Mouse (Mus musculus) 3134 (cell line): ENCODE data around the gene Diras2.

ENCODE experiments used
- DNase-seq: peaks from one replicate; pipeline ENCODE4 v3.0.0-alpha.2; 2011; ENCODE audit warnings: low spot score; ENCODE audit not compliant: insufficient read length; ENCODE audit errors: extremely low read depth

The Diras2 gene

GRCm38 (mm10) chr13:52474807-52475206 lies 56.3 kb downstream of the Diras2 start:
- DNase-seq: no peak

- DNase-seq: peak; percentile 53
These were observed 61.0 kb downstream of the Diras2 start for GRCm38 (mm10) chr13:52469795-52470690.

GRCm38 (mm10) chr13:52465141-52465540 lies 65.9 kb downstream of the Diras2 start:
- no peak for DNase-seq

GRCm38 (mm10) chr13:52459982-52460381 lies 71.1 kb downstream of the Diras2 start:
- DNase-seq: no peak

- no peak for DNase-seq
These were observed 73.2 kb downstream of the Diras2 start for GRCm38 (mm10) chr13:52457889-52458324.

- DNase-seq: no peak
These were observed 73.7 kb downstream of the Diras2 start for GRCm38 (mm10) chr13:52457177-52457888.

- peak; percentile 48 for DNase-seq
These were observed 75.8 kb downstream of the Diras2 start for GRCm38 (mm10) chr13:52455329-52455728.

GRCm38 (mm10) chr13:52454708-52455250 lies 76.3 kb downstream of the Diras2 start:
- DNase-seq: no peak
